In the genomic region with DNA sequence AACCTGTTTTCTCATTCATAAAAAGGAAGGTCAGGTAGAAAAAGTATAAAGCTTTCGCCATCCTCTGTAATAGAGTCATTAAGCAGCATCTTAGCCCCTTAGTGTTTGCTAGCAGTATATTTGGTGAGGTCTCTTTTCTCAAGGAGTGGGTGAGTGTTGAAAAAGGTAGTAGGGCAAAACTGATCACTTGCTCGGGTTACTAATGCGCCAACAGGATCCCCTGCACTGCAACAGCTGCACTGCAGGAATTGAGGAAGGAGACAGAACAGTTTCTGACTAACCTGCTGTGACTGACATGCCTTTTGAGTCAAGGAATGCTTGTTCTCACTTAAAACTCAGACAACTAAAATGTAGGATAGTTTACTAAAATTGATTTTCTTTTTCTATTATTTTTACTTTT, we compare ENCODE assay signal across 8 mouse cellular contexts. TPM values are rescaled to one million over a fixed set of nuclear protein-coding genes. Genes with fewer than 3 reads are reported as not detected.
A peak's percentile ranks its signal among the peaks of the same experiment; 100 is the strongest.
DNase-seq lines count a peak whose midpoint lies in the region; ATAC-seq lines count a peak whose summit lies in the region.
"Had no signal": no experiment of that assay in that cellular context is flagged by ENCODE, and none has a peak within 500 bp of the region (broad histone marks: within the 10 kb centered on the region; RNA-seq: fewer than 3 reads in every experiment).

No protein-coding gene starts in this region.

- no peak for DNase-seq in lung, postnatal 25 days (ENCODE audit: low spot score)
- no peak for DNase-seq in forebrain, embryonic 11.5 days (ENCODE audit: low spot score)
- no peak for DNase-seq in MN1 (ENCODE audit: low spot score)
- no peak for DNase-seq in gastrocnemius, postnatal 25 days
- DNase-seq: kidney, postnatal 25 days had no signal

- H3K27me3 ChIP-seq in lung, embryonic 15.5 days, result no peaks in the 10 kb centered on the region
- no peaks in the 10 kb centered on the region for H3K27me3 ChIP-seq in forebrain, embryonic 11.5 days (ENCODE audit: control insufficient read depth, insufficient read depth, low read length)
- no peaks in the 10 kb centered on the region for H3K27me3 ChIP-seq in limb, embryonic 13.5 days
- no peaks in the 10 kb centered on the region for H3K27me3 ChIP-seq in stomach, embryonic 15.5 days (replicated peaks)

- H3K36me3 ChIP-seq in lung, embryonic 15.5 days, result no peaks in the 10 kb centered on the region
- no peaks in the 10 kb centered on the region for H3K36me3 ChIP-seq in forebrain, embryonic 11.5 days (ENCODE audit: control insufficient read depth, insufficient read depth, low read length)
- H3K36me3 ChIP-seq in limb, embryonic 13.5 days, result no peaks in the 10 kb centered on the region
- H3K36me3 ChIP-seq in stomach, embryonic 15.5 days, result no peaks in the 10 kb centered on the region

- no peaks in the 10 kb centered on the region for H3K9me3 ChIP-seq in lung, embryonic 15.5 days
- no peaks in the 10 kb centered on the region for H3K9me3 ChIP-seq in forebrain, embryonic 11.5 days (ENCODE audit: control insufficient read depth, low read length)
- H3K9me3 ChIP-seq in limb, embryonic 13.5 days, result no peaks in the 10 kb centered on the region
- no peaks in the 10 kb centered on the region for H3K9me3 ChIP-seq in stomach, embryonic 15.5 days

- H3K4me2 ChIP-seq in lung, embryonic 15.5 days, result peak overlapping the region; percentile 65
- peak overlapping the region; percentile 93 for H3K4me2 ChIP-seq in forebrain, embryonic 11.5 days (ENCODE audit: low read depth, low read length, severe bottlenecking)
- H3K4me2 ChIP-seq in limb, embryonic 13.5 days (replicated peaks), result peak overlapping the region; percentile 90
- peak overlapping the region; percentile 80 for H3K4me2 ChIP-seq in stomach, embryonic 15.5 days

- no peak for ATAC-seq in lung, embryonic 15.5 days (ENCODE audit: borderline replicate concordance, extremely low read depth, low FRiP score, low TSS enrichment)
- ATAC-seq in forebrain, embryonic 11.5 days (replicated peaks; ENCODE audit: low FRiP score), result no peak
- ATAC-seq in limb, embryonic 13.5 days (ENCODE audit: low FRiP score, low read depth), result no peak
- ATAC-seq in stomach, embryonic 15.5 days (ENCODE audit: insufficient read depth, low FRiP score, low read depth), result no peak

- peaks cover 49% of the 10 kb centered on the region for H3K4me1 ChIP-seq in lung, embryonic 15.5 days
- peaks cover 6% of the 10 kb centered on the region; the same call in 1 of the 2 replicates for H3K4me1 ChIP-seq in forebrain, embryonic 11.5 days (replicated peaks; ENCODE audit: control insufficient read depth, insufficient read depth, low read length)
- peaks cover 53% of the 10 kb centered on the region for H3K4me1 ChIP-seq in limb, embryonic 13.5 days
- peaks cover 32% of the 10 kb centered on the region for H3K4me1 ChIP-seq in stomach, embryonic 15.5 days

- peak overlapping the region; percentile 100 for H3K9ac ChIP-seq in lung, embryonic 15.5 days
- H3K9ac ChIP-seq in forebrain, embryonic 11.5 days (ENCODE audit: low read length), result peak overlapping the region; percentile 100
- H3K9ac ChIP-seq in limb, embryonic 13.5 days, result peak overlapping the region; percentile 100
- peak overlapping the region; percentile 100; the same call in 1 of the 2 replicates for H3K9ac ChIP-seq in stomach, embryonic 15.5 days

- H3K4me3 ChIP-seq in lung, embryonic 15.5 days, result peak overlapping the region; percentile 98
- peak overlapping the region; percentile 95 for H3K4me3 ChIP-seq in forebrain, embryonic 11.5 days (ENCODE audit: low read depth, low read length)
- peak overlapping the region; percentile 97 for H3K4me3 ChIP-seq in limb, embryonic 13.5 days
- peak overlapping the region; percentile 99 for H3K4me3 ChIP-seq in stomach, embryonic 15.5 days (replicated peaks)

- 25% methylated on average over 3 of the region's 3 CpGs for WGBS in lung, embryonic 15.5 days
- 50% methylated on average over 3 of the region's 3 CpGs for WGBS in forebrain, embryonic 11.5 days
- 27% methylated on average over 3 of the region's 3 CpGs for WGBS in limb, embryonic 13.5 days
- 27% methylated on average over 3 of the region's 3 CpGs for WGBS in stomach, embryonic 15.5 days

- no peak overlapping the region for H3K27ac ChIP-seq in lung, embryonic 15.5 days
- H3K27ac ChIP-seq in forebrain, embryonic 11.5 days (ENCODE audit: low read depth, low read length), result no peak overlapping the region
- H3K27ac ChIP-seq in limb, embryonic 13.5 days, result no peak overlapping the region
- no peak overlapping the region for H3K27ac ChIP-seq in stomach, embryonic 15.5 days

RNA-seq across cellular contexts. Expression of a gene that starts 1.8 kb away (rescaled TPM):
- polyA plus RNA-seq in lung, embryonic 15.5 days (2015; fragmentation: Nextera tagmentation; extraction: Ambion mirVana), result 117 and 119 TPM in 2 replicates
- 191 TPM in 2 replicates for polyA plus RNA-seq in forebrain, embryonic 11.5 days (2014; fragmentation: Nextera tagmentation; extraction: Ambion mirVana)
- 123 and 129 TPM in 2 replicates for polyA plus RNA-seq in limb, embryonic 13.5 days (2015; fragmentation: Nextera tagmentation; extraction: Ambion mirVana)
- 95.1 and 97.8 TPM in 2 replicates for polyA plus RNA-seq in stomach, embryonic 15.5 days (2015; fragmentation: Nextera tagmentation; extraction: Ambion mirVana)
- 10 to 100 TPM; 27.4 to 30.6 TPM for total RNA-seq in gastrocnemius, postnatal 25 days (2021)

RNA-seq across cellular contexts. Expression of a gene that starts 32.0 kb away (rescaled TPM):
- polyA plus RNA-seq in lung, embryonic 15.5 days (2015; fragmentation: Nextera tagmentation; extraction: Ambion mirVana), result 45.9 and 47.6 TPM in 2 replicates
- 50.1 and 51.7 TPM in 2 replicates for polyA plus RNA-seq in forebrain, embryonic 11.5 days (2014; fragmentation: Nextera tagmentation; extraction: Ambion mirVana)
- polyA plus RNA-seq in limb, embryonic 13.5 days (2015; fragmentation: Nextera tagmentation; extraction: Ambion mirVana), result 40.5 and 44.1 TPM in 2 replicates
- polyA plus RNA-seq in stomach, embryonic 15.5 days (2015; fragmentation: Nextera tagmentation; extraction: Ambion mirVana), result 57.5 and 66.0 TPM in 2 replicates
- 10 to 100 TPM; 24.0 to 24.6 TPM for total RNA-seq in gastrocnemius, postnatal 25 days (2021)

RNA-seq across cellular contexts. Expression of a gene that starts 37.2 kb away (rescaled TPM):
- polyA plus RNA-seq in lung, embryonic 15.5 days (2015; fragmentation: Nextera tagmentation; extraction: Ambion mirVana), result 11.7 and 15.9 TPM in 2 replicates
- 40.7 and 44.3 TPM in 2 replicates for polyA plus RNA-seq in forebrain, embryonic 11.5 days (2014; fragmentation: Nextera tagmentation; extraction: Ambion mirVana)
- 14.6 and 20.0 TPM in 2 replicates for polyA plus RNA-seq in limb, embryonic 13.5 days (2015; fragmentation: Nextera tagmentation; extraction: Ambion mirVana)
- polyA plus RNA-seq in stomach, embryonic 15.5 days (2015; fragmentation: Nextera tagmentation; extraction: Ambion mirVana), result 10.5 and 12.6 TPM in 2 replicates
- 1 to 10 TPM in 1 of 2 experiments, under 1 TPM in 1; 0.69 to 1.4 TPM for total RNA-seq in gastrocnemius, postnatal 25 days (2021)

RNA-seq across cellular contexts. Expression of a gene that starts 46.3 kb away (rescaled TPM):
- 1.1 and 1.2 TPM in 2 replicates for polyA plus RNA-seq in lung, embryonic 15.5 days (2015; fragmentation: Nextera tagmentation; extraction: Ambion mirVana)
- polyA plus RNA-seq in forebrain, embryonic 11.5 days (2014; fragmentation: Nextera tagmentation; extraction: Ambion mirVana), result 0.72 and 1.2 TPM in 2 replicates
- polyA plus RNA-seq in limb, embryonic 13.5 days (2015; fragmentation: Nextera tagmentation; extraction: Ambion mirVana), result 2.5 and 2.6 TPM in 2 replicates
- 0.99 and 1.2 TPM in 2 replicates for polyA plus RNA-seq in stomach, embryonic 15.5 days (2015; fragmentation: Nextera tagmentation; extraction: Ambion mirVana)
- 1 to 10 TPM; 2.7 to 3.0 TPM for total RNA-seq in gastrocnemius, postnatal 25 days (2021)
